Mouse (Mus musculus): ENCODE results near the gene N4bp2l1. TPM values are rescaled to one million over a fixed set of nuclear protein-coding genes. Genes with fewer than 3 reads are reported as not detected.
A peak's percentile ranks its signal among the peaks of the same experiment; 100 is the strongest.

The N4bp2l1 gene
- polyA plus RNA-seq, 1 experiment from 2014 or later, result 19.8 TPM

DNA sequence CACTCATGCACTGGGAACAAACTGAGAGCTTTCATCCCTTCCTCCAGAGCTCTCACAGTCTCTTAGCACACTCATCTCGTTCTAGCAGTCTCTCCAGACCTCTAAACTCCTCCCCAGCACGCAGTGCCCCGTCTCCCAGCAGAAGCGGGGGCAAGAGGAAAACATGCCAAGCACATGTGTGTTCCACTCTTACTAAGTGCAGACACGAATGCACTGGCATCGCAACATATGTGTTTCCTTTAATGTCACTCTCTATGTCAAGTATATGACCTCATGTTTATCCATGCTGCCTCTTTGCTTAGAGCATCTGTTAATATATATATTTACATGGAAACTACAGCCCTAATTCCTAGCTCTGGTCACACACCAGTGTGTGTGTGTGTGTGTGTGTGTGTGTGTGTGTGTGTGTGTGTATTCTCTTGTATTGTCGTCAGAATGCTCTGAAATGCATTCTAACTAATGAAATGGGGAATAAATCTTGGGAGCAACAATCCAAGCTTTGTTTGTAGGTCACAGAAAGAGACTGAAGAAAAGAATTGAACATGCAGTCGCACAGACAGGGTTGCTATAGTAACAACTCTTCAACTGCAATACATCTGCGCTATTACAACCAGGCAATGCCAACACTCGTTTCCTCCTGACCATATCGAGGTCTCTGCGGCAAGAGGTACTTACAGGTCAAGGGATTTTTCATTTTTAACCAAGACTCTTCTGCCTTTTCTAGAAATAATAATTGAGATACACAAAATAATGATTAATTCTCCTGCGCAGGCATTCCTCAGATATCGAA, 4.6 kb upstream of the N4bp2l1 start:
- Histone ChIP-seq H3K9me3 (ENCODE audit: control insufficient read depth, low read length) (no peaks in the 10 kb centered on the region), H3K4me3 (ENCODE audit: low read depth, low read length) (no peak overlapping the region), H3K4me1 (ENCODE audit: control insufficient read depth, insufficient read depth, low read length) (peaks cover 5% of the 10 kb centered on the region; the same call in 1 of the 2 replicates), H3K9ac (replicated peaks; ENCODE audit: low read depth, low read length) (no peak overlapping the region), H3K27ac (ENCODE audit: low read depth, low read length) (no peak overlapping the region; the same call in 1 of the 2 replicates), H3K4me2 (ENCODE audit: low read depth, low read length) (no peak overlapping the region), H3K27me3 (ENCODE audit: control insufficient read depth, insufficient read depth, low read length) (no peaks in the 10 kb centered on the region), H3K36me3 (ENCODE audit: control insufficient read depth, insufficient read depth, low read length) (no peaks in the 10 kb centered on the region)
- peak; percentile 75 for ATAC-seq (ENCODE audit: low read depth)
- 38% methylated on average over 14 of the region's 14 CpGs for WGBS

DNA sequence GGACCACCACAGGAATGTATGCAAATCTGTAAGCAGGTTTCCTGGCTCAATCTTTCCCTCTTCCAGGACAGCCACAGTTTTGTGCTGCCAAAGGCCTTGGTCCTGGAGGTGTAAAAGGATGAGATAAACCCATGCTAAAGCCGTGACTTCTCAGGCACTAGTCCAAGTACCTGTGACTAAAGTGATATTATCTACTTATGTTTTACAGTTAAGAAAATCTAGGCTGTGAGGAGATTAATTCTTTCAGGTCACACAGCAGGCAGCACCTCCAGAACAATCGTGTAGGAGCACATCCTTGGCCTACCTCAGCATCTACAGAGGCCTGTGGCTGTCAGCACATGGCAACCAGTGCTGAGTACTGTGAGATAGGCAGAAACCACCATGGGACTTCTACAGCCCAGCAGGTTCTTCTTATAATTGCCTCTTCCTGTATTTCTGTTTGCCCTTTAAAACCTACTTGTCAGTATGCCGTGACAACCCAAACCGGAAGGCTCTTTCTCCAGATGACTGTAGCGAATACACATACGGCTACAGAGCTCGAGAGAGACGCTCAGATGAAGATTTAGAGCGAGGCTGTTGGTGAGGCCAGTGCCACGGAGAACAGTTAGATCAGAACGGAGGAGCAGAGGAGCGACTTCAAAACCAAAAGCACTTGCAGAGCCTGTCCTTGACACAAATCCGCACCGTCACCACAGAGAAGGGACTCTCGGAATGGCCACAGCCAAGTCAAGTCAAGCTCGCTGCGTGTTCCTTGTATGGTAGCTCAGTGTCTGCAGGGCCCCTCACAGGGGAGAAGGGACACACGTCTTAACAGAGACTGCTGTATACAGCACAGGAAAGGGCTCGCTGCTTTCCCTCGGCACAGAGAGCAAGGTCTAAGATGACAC, 3.8 kb upstream of the N4bp2l1 start:
- Histone ChIP-seq H3K9me3 (ENCODE audit: control insufficient read depth, low read length) (no peaks in the 10 kb centered on the region), H3K27ac (ENCODE audit: low read depth, low read length) (no peak overlapping the region; the same call in 1 of the 2 replicates), H3K27me3 (ENCODE audit: control insufficient read depth, insufficient read depth, low read length) (peaks cover 5% of the 10 kb centered on the region; the same call in 1 of the 2 replicates), H3K36me3 (ENCODE audit: control insufficient read depth, insufficient read depth, low read length) (no peaks in the 10 kb centered on the region), H3K4me1 (ENCODE audit: control insufficient read depth, insufficient read depth, low read length) (peaks cover 5% of the 10 kb centered on the region; the same call in 1 of the 2 replicates), H3K9ac (replicated peaks; ENCODE audit: low read depth, low read length) (no peak overlapping the region), H3K4me3 (ENCODE audit: low read depth, low read length) (no peak overlapping the region), H3K4me2 (ENCODE audit: low read depth, low read length) (no peak overlapping the region)
- peak; percentile 32; the same call in 1 of the 2 replicates for ATAC-seq (ENCODE audit: low read depth)
- WGBS, result 58% methylated on average over 20 of the region's 20 CpGs

DNA sequence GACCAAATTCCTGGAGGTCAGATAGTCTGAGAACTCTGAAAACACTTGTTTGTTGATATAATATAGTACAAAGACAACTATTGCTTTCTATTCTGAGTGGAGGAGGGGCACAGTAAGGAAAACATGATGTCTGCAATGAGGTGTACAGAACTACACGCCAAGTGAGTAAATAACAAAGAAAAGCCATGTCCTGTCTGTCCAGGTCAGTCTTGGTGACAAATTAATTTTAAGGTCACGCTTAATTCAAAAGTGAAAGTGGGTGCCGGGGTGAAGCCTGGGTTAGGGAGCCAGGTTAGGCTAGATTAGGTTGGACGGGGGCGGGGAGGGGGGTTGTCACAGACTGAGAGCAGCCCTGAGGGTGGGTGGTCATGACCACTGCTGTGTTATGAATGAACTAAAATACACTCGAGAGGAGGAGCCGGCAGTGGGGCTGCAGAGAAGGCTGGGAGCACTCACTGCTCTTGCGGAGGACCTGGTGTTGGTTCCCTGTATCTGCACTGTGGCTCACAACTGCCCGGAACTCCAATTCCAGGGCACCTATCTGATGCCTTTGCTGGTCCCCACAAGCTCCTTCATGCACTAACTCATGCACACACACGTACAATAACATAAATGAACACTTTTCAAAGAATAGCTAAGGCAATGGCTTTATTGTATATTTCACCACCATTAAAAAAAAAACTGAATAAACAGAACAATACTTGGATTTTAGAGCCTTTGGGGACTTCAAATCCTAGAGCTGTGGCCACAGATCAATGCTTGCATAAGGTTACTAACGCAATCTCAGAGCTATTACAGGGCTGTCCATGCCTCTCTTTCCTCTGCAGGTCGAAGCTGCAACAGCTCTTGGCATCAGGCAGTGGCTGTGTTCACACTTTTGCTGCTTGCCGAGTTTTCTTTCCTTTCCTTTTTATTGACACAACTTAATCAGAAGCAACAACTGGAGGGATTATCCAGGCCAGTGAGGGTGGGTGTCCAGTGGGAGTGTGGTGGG, 2.6 kb upstream of the N4bp2l1 start:
- WGBS, result 65% methylated on average over 13 of the region's 13 CpGs
- H3K27me3 ChIP-seq (ENCODE audit: control insufficient read depth, insufficient read depth, low read length), result peaks cover 5% of the 10 kb centered on the region; the same call in 1 of the 2 replicates
- no peak for ATAC-seq (ENCODE audit: low read depth)
- H3K36me3 ChIP-seq (ENCODE audit: control insufficient read depth, insufficient read depth, low read length), result no peaks in the 10 kb centered on the region
- no peak overlapping the region for H3K4me3 ChIP-seq (ENCODE audit: low read depth, low read length)
- no peak overlapping the region for H3K4me2 ChIP-seq (ENCODE audit: low read depth, low read length)
- H3K27ac ChIP-seq (ENCODE audit: low read depth, low read length), result no peak overlapping the region
- H3K9me3 ChIP-seq (ENCODE audit: control insufficient read depth, low read length), result no peaks in the 10 kb centered on the region
- no peak overlapping the region for H3K9ac ChIP-seq (replicated peaks; ENCODE audit: low read depth, low read length)
- peaks cover 8% of the 10 kb centered on the region for H3K4me1 ChIP-seq (ENCODE audit: control insufficient read depth, insufficient read depth, low read length)

DNA sequence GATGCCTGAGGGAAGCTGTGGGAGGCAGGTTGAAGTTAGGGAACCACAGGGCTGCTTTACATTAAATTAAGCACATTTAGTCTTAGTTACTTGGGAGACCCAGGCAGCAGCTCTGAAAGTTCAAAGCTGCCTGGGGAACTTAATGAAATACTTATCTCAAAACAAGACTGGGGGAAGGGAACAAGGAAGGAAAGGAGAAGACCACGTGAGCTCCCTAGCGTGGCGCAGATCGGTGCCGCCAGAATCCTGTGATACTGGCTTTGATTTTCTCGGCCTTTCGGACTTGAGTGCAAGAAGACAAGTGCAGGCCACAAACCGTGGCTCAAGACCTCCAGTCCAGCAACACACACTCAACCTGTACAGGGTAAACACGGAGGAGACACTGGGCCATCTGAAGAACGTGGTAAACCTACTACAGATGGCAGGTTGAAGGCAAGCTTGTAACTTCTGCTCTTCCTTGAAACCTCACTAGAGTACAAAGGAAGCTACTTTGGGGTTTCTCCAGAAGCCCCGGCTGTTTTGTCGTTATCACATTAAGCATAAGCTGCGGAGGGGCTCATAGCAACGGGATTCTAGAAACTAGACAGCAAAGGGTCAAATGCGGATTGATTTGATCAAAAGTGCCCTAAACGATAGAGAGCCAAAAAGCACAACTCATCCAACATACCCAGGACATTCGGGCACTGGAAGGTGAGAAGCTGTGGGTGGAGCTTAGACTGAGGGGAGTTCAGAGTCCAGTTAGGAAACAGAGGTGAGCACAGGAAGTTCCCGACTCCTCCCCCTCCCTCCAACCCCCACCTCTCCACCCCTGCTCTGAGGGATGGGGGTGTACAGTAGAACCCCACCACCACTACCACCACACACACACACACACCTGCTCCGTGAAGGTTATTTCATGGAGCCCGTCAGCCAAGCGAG, 1.5 kb upstream of the N4bp2l1 start:
- H3K9ac ChIP-seq (replicated peaks; ENCODE audit: low read depth, low read length), result no peak overlapping the region
- H3K27ac ChIP-seq (ENCODE audit: low read depth, low read length), result no peak overlapping the region
- no peak for ATAC-seq (ENCODE audit: low read depth)
- H3K4me1 ChIP-seq (ENCODE audit: control insufficient read depth, insufficient read depth, low read length), result peaks cover 10% of the 10 kb centered on the region
- 76% methylated on average over 21 of the region's 21 CpGs for WGBS
- H3K9me3 ChIP-seq (ENCODE audit: control insufficient read depth, low read length), result no peaks in the 10 kb centered on the region
- no peak overlapping the region for H3K4me2 ChIP-seq (ENCODE audit: low read depth, low read length)
- peaks cover 14% of the 10 kb centered on the region; the same call in 1 of the 2 replicates for H3K27me3 ChIP-seq (ENCODE audit: control insufficient read depth, insufficient read depth, low read length)
- H3K36me3 ChIP-seq (ENCODE audit: control insufficient read depth, insufficient read depth, low read length), result no peaks in the 10 kb centered on the region
- H3K4me3 ChIP-seq (ENCODE audit: low read depth, low read length), result no peak overlapping the region

DNA sequence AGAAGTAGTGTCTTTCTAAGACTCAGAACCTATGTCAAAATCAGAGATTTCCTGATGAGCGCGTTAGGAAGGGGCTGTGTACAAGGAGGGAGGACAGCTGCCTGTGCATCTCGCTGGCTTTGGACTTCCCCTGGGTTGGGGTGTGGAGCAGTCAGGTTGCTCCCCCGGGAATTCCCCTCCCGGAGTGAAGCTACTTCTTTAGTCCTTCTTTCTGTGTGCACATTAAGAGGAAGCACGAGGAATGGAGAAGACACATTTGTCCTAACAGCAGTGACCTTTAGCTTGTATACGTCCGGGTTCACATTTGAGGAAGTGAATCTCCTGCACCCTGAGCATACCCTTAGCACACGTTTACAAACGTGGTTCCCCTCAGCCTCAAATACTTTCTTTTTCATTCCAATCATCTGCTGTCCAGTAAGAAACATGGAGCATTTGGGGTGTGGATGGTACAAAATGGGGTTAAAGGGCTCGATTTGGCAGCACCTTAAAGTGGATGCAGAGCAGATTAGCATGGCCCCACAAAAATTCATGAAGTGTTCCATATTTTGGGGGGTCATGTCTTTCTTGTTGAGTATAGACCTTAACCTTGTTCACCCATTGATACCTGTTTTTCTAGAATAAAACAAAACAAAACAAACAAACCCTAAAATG, 1.5 kb downstream of the N4bp2l1 start:
- no peaks in the 10 kb centered on the region for H3K36me3 ChIP-seq (ENCODE audit: control insufficient read depth, insufficient read depth, low read length)
- peaks cover 21% of the 10 kb centered on the region for H3K27me3 ChIP-seq (ENCODE audit: control insufficient read depth, insufficient read depth, low read length)
- ATAC-seq (ENCODE audit: low read depth), result no peak
- no peak overlapping the region for H3K9ac ChIP-seq (replicated peaks; ENCODE audit: low read depth, low read length)
- H3K9me3 ChIP-seq (ENCODE audit: control insufficient read depth, low read length), result no peaks in the 10 kb centered on the region
- no peak overlapping the region for H3K4me2 ChIP-seq (ENCODE audit: low read depth, low read length)
- no peak overlapping the region for H3K27ac ChIP-seq (ENCODE audit: low read depth, low read length)
- 51% methylated on average over 11 of the region's 11 CpGs for WGBS
- peaks cover 4% of the 10 kb centered on the region for H3K4me1 ChIP-seq (ENCODE audit: control insufficient read depth, insufficient read depth, low read length)
- H3K4me3 ChIP-seq (ENCODE audit: low read depth, low read length), result no peak overlapping the region

DNA sequence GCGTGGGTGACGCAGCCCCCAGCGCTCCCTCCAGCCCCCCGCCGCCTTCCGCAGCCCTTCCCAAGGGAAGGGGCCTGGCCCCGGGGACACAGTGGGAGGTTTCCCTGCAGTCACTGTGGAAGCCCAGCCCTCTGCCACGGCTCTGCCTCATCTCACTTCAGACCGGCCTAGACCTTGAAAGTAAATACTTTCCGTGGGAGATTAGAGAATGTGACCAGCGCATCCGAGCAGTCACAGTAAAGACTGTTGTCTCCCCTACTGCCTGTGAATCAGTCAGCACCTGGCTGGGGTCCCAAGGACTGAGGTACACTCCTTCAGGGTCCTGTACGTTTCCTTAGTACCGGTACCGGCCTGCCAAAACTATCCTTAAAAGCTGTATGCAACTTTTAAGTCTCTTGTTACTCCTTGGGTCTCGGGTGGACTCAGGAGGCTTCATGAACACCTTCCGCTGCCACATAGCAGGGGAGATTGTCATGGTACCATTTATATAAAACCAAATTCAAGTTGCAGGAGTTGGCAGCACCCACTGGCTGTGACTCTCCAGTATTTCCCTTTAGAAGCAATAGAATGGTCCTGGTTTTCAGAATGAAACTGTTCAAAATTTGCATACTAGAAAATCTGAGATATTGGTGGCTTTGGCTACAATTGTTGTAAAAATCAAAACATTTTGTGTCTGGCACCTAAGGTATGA, 2.2 kb downstream of the N4bp2l1 start:
- H3K4me1 ChIP-seq (ENCODE audit: control insufficient read depth, insufficient read depth, low read length), result peaks cover 4% of the 10 kb centered on the region
- H3K27ac ChIP-seq (ENCODE audit: low read depth, low read length), result no peak overlapping the region
- H3K4me2 ChIP-seq (ENCODE audit: low read depth, low read length), result peak overlapping the region; percentile 98
- H3K9ac ChIP-seq (replicated peaks; ENCODE audit: low read depth, low read length), result peak overlapping the region; percentile 68
- ATAC-seq (ENCODE audit: low read depth), result no peak; the same call in 1 of the 2 replicates
- H3K27me3 ChIP-seq (ENCODE audit: control insufficient read depth, insufficient read depth, low read length), result peaks cover 21% of the 10 kb centered on the region
- no peaks in the 10 kb centered on the region for H3K9me3 ChIP-seq (ENCODE audit: control insufficient read depth, low read length)
- H3K4me3 ChIP-seq (ENCODE audit: low read depth, low read length), result peak overlapping the region; percentile 84
- 6% methylated on average over 17 of the region's 17 CpGs for WGBS
- H3K36me3 ChIP-seq (ENCODE audit: control insufficient read depth, insufficient read depth, low read length), result no peaks in the 10 kb centered on the region
